Mouse (Mus musculus) MEL (cell line): ENCODE measurements around the gene Unc79. TPM values are rescaled to one million over a fixed set of nuclear protein-coding genes. Genes with fewer than 3 reads are reported as not detected.

ENCODE experiments used
- DNase-seq: peaks from one replicate; pipeline ENCODE4 v3.0.0; 2011; ENCODE audit warnings: low read depth, low spot score
- H3K27ac ChIP-seq: 2 replicates; pipeline ENCODE4 v1.5.1; 2012; ENCODE audit warnings: low read depth, mild to moderate bottlenecking, control low read depth, low read length, moderate library complexity; ENCODE audit not compliant: control insufficient read depth
- H3K27me3 ChIP-seq, 2 experiments: fragments of 150-350 bp in 1 of 2; sonication (generic) in 1 of 2; 2 replicates each; pipeline ENCODE4 v1.6.1; 2012; ENCODE audit warnings: low read length in 2 of 2, mild to moderate bottlenecking in 2 of 2, improper control_type of control experiment in 1 of 2, moderate library complexity in 1 of 2; ENCODE audit not compliant: insufficient read depth in 2 of 2, control insufficient read depth in 1 of 2
- H3K36me3 ChIP-seq, 2 experiments: 2 replicates each; pipeline ENCODE4 v1.6.1; 2012 to 2014; ENCODE audit warnings: low read length in 2 of 2, improper control_type of control experiment in 1 of 2, inconsistent platforms in 1 of 2, mild to moderate bottlenecking in 1 of 2; ENCODE audit not compliant: insufficient read depth in 2 of 2, control insufficient read depth in 1 of 2
- H3K4me1 ChIP-seq, 2 experiments: fragments of 150-350 bp in 1 of 2; sonication (generic) in 1 of 2; 2 replicates each; pipeline ENCODE4 v1.6.1; 2012; ENCODE audit warnings: low read length in 2 of 2, improper control_type of control experiment in 1 of 2, mild to moderate bottlenecking in 1 of 2; ENCODE audit not compliant: insufficient read depth in 2 of 2, control insufficient read depth in 1 of 2
- H3K4me3 ChIP-seq, 2 experiments: fragments of 150-350 bp in 1 of 2; sonication (generic) in 1 of 2; 2 replicates each; pipeline ENCODE4 v1.5.1; 2012; ENCODE audit warnings: low read depth in 2 of 2, low read length in 2 of 2, mild to moderate bottlenecking in 2 of 2, moderate library complexity in 2 of 2, control low read depth in 1 of 2, improper control_type of control experiment in 1 of 2; ENCODE audit not compliant: control insufficient read depth in 1 of 2, insufficient read depth in 1 of 2
- H3K79me2 ChIP-seq: 2 replicates; pipeline ENCODE4 v1.6.1; 2012; ENCODE audit warnings: mild to moderate bottlenecking, low read length, moderate library complexity; ENCODE audit not compliant: control insufficient read depth, poor library complexity, insufficient read depth
- H3K9ac ChIP-seq: 2 replicates; pipeline ENCODE4 v1.6.1; 2012; ENCODE audit warnings: low read depth, mild to moderate bottlenecking, control low read depth, low read length, moderate library complexity; ENCODE audit not compliant: control insufficient read depth, poor library complexity, severe bottlenecking
- H3K9me3 ChIP-seq: fragments of 150-350 bp; sonication (generic); replicated peaks from 2 replicates; pipeline ENCODE4 v1.6.1; 2012; ENCODE audit warnings: mild to moderate bottlenecking, low read length, improper control_type of control experiment, moderate library complexity; ENCODE audit not compliant: insufficient read depth
- CHD1 ChIP-seq: IDR thresholded peaks from 2 replicates; pipeline ENCODE4 v1.6.1; 2012; ENCODE audit warnings: low read depth, mild to moderate bottlenecking, inconsistent platforms, low read length, improper control_type of control experiment
- CTCF ChIP-seq, 3 experiments: IDR thresholded peaks in 2 of 3; conservative IDR thresholded peaks in 1 of 3; 2 replicates each; pipeline ENCODE4 v1.5.1; 2011 to 2012; ENCODE audit warnings: low read length in 3 of 3, low read depth in 2 of 3, mild to moderate bottlenecking in 2 of 3, improper control_type of control experiment in 1 of 3, inconsistent platforms in 1 of 3, mixed read lengths in 1 of 3, moderate library complexity in 1 of 3; ENCODE audit not compliant: control insufficient read depth in 1 of 3, insufficient read depth in 1 of 3, poor library complexity in 1 of 3, severe bottlenecking in 1 of 3
- EP300 ChIP-seq, 2 experiments: IDR thresholded peaks; 2 replicates each; pipeline ENCODE4 v1.6.1; 2011; ENCODE audit warnings: improper control_type of control experiment in 2 of 2, low read length in 2 of 2, low read depth in 1 of 2, mild to moderate bottlenecking in 1 of 2
- ETS1 ChIP-seq: IDR thresholded peaks from 2 replicates; pipeline ENCODE4 v1.6.1; 2012; ENCODE audit warnings: low read depth, mild to moderate bottlenecking, inconsistent platforms, low read length, improper control_type of control experiment, moderate library complexity
- GABPA ChIP-seq: IDR thresholded peaks from 2 replicates; pipeline ENCODE4 v1.6.1; 2012; ENCODE audit warnings: low read depth, mild to moderate bottlenecking, inconsistent platforms, low read length, improper control_type of control experiment, moderate library complexity
- MYB ChIP-seq: IDR thresholded peaks from 2 replicates; pipeline ENCODE4 v1.6.1; 2011; ENCODE audit warnings: mild to moderate bottlenecking, low read depth, low read length, improper control_type of control experiment
- MYC ChIP-seq: IDR thresholded peaks from 2 replicates; pipeline ENCODE4 v1.6.1; 2011; ENCODE audit warnings: low read depth, mild to moderate bottlenecking, low read length, improper control_type of control experiment, moderate library complexity
- NELFE ChIP-seq: IDR thresholded peaks from 2 replicates; pipeline ENCODE4 v1.6.1; 2011; ENCODE audit warnings: low read depth, low read length, improper control_type of control experiment
- POLR2A ChIP-seq, 2 experiments: IDR thresholded peaks; 2 replicates each; pipeline ENCODE4 v1.6.1; 2011 to 2012; ENCODE audit warnings: low read length in 2 of 2, mild to moderate bottlenecking in 2 of 2, control low read depth in 1 of 2, improper control_type of control experiment in 1 of 2, low read depth in 1 of 2, moderate library complexity in 1 of 2; ENCODE audit not compliant: control insufficient read depth in 1 of 2, insufficient read depth in 1 of 2, poor library complexity in 1 of 2
- RAD21 ChIP-seq: IDR thresholded peaks from 2 replicates; pipeline ENCODE4 v1.6.1; 2011; ENCODE audit warnings: mild to moderate bottlenecking, low read depth, low read length, improper control_type of control experiment
- TAL1 ChIP-seq: IDR thresholded peaks from 2 replicates; pipeline ENCODE4 v1.6.1; 2012; ENCODE audit warnings: mild to moderate bottlenecking, inconsistent platforms, low read length, moderate library complexity, mixed read lengths
- TCF12 ChIP-seq: IDR thresholded peaks from 2 replicates; pipeline ENCODE4 v1.6.1; 2014; ENCODE audit warnings: low read depth, mild to moderate bottlenecking, inconsistent platforms, low read length, improper control_type of control experiment, moderate library complexity
- UBTF ChIP-seq: IDR thresholded peaks from 2 replicates; pipeline ENCODE4 v1.6.1; 2012; ENCODE audit warnings: low read depth, mild to moderate bottlenecking, inconsistent platforms, low read length, improper control_type of control experiment, moderate library complexity, borderline replicate concordance; ENCODE audit not compliant: insufficient read depth
- USF1 ChIP-seq: IDR thresholded peaks from 2 replicates; pipeline ENCODE4 v1.6.1; 2014; ENCODE audit warnings: low read depth, mild to moderate bottlenecking, inconsistent platforms, low read length, improper control_type of control experiment, moderate library complexity
- USF2 ChIP-seq, 2 experiments: IDR thresholded peaks; 2 replicates each; pipeline ENCODE4 v1.6.1; 2011 to 2012; ENCODE audit warnings: improper control_type of control experiment in 2 of 2, low read length in 2 of 2, borderline replicate concordance in 1 of 2, inconsistent platforms in 1 of 2, low read depth in 1 of 2, mild to moderate bottlenecking in 1 of 2; ENCODE audit not compliant: insufficient read depth in 1 of 2
- ZC3H11A ChIP-seq: IDR thresholded peaks from 2 replicates; pipeline ENCODE4 v1.6.1; 2012; ENCODE audit warnings: low read depth, mild to moderate bottlenecking, inconsistent platforms, low read length, improper control_type of control experiment
- ZMIZ1 ChIP-seq: IDR thresholded peaks from 2 replicates; pipeline ENCODE4 v1.6.1; 2012; ENCODE audit warnings: low read depth, mild to moderate bottlenecking, inconsistent platforms, low read length, improper control_type of control experiment, moderate library complexity
- ZNF384 ChIP-seq: IDR thresholded peaks from 2 replicates; pipeline ENCODE4 v1.6.1; 2012; ENCODE audit warnings: low read depth, mild to moderate bottlenecking, inconsistent platforms, low read length, improper control_type of control experiment
- polyA plus RNA-seq, 2 experiments: library from polyadenylated mRNA; stranded (reverse) in 1 of 2; unstranded in 1 of 2; fragments of >175 nt in 1 of 2; fragments of >200 nt in 1 of 2; gene quantifications; 2 replicates each; pipeline versions ENCODE4 v1.2.1 to v1.2.4; 2012; ENCODE audit warnings: low replicate concordance in 2 of 2, low read depth in 1 of 2; ENCODE audit not compliant: insufficient read length in 2 of 2, insufficient read depth in 1 of 2, missing spikeins in 1 of 2
- total RNA-seq: library from RNA; depleted of rRNA; stranded (reverse); fragments of 300-350 nt; gene quantifications from 2 replicates; pipeline ENCODE4 v1.2.3, GENCODE M21; 2012

Gene Unc79
- total and polyA plus RNA-seq, 3 experiments, result 0.01 TPM; not detected in 2

DNA sequence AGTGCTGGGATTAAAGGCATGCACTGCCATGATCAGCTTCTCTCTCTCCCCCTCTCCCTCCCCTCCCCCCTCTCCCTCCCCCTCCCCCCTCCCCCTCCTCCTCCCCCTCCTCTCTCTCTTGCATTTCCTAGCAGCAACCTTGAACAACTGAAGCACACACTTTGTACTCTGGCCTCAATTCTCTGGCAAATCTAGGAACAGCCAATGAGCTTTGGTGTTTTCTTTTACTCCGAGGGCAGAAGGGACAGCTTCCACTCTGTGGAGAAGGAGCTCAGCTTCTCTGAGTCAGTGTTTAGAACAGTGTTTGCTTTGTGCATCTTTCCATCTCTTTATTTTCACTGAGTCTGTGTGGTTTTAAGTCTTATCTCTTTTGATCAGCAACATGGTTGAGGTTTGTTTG lies 12.8 kb upstream of the Unc79 start:
- H3K27me3 ChIP-seq, result no peaks in the 10 kb centered on the region; a peak in 1 of 4 replicates
- H3K4me1 ChIP-seq, result no peaks in the 10 kb centered on the region
- no peaks in the 10 kb centered on the region for H3K9me3 ChIP-seq
- no peaks in the 10 kb centered on the region for H3K36me3 ChIP-seq
- DNase-seq, result no peak
- no peak overlapping the region for H3K4me3 ChIP-seq
- no peak for TF ChIP-seq ZC3H11A
- TF ChIP-seq UBTF, result no peak
- no peak for TF ChIP-seq TAL1
- no peak for TF ChIP-seq EP300 (IDR thresholded peaks at IDR 0.05; ENCODE audit: low read depth in 1 of 2, low read length in 2 of 2)
- no peak for TF ChIP-seq ZMIZ1
- TF ChIP-seq MYB, result no peak
- no peak for TF ChIP-seq POLR2A (IDR thresholded peaks at IDR 0.05; ENCODE audit: control insufficient read depth in 1 of 2, insufficient read depth in 1 of 2, low read depth in 1 of 2, low read length in 2 of 2, poor library complexity in 1 of 2)
- no peak for TF ChIP-seq GABPA
- TF ChIP-seq CHD1, result no peak
- no peak for TF ChIP-seq USF2 (IDR thresholded peaks at IDR 0.05; ENCODE audit: borderline replicate concordance in 1 of 2, insufficient read depth in 1 of 2, low read depth in 1 of 2, low read length in 2 of 2)
- no peak for TF ChIP-seq NELFE
- no peak for TF ChIP-seq RAD21
- no peak for TF ChIP-seq ZNF384
- H3K27ac ChIP-seq, result no peak overlapping the region
- H3K9ac ChIP-seq, result no peak overlapping the region
- H3K79me2 ChIP-seq, result no peaks in the 10 kb centered on the region

DNA sequence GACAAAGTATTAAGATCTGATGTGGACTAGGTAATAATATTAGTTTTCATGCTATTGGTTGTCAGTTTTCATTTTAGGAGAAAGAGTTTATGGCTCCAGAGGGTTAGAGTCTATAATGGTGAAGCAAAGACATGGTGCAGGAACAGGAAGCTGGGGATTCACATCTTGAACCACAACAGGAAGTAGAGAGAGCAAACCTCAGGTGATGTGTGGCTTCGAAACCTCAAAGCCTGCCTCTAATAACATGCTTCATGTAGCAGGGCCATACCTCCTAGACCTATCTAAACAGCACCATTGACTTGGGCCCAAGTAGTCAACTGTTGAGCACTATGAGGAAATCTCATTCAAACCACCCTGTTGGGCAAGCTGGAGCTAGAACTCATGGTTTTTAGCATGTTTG lies 3.1 kb upstream of the Unc79 start:
- TF ChIP-seq ZMIZ1 (no peak), NELFE (no peak), MYB (no peak), USF1 (no peak), CTCF (IDR thresholded peaks at IDR 0.05 in 2 of 3, conservative IDR thresholded peaks at IDR 0.05 in 1 of 3; ENCODE audit: control insufficient read depth in 1 of 3, insufficient read depth in 1 of 3, low read depth in 2 of 3, low read length in 3 of 3, poor library complexity in 1 of 3, severe bottlenecking in 1 of 3) (no peak), TCF12 (no peak), ETS1 (no peak), MYC (no peak), CHD1 (no peak)
- TF ChIP-seq, all 39 proteins: peak for 0
- H3K9ac ChIP-seq, result no peak overlapping the region
- H3K36me3 ChIP-seq, result no peaks in the 10 kb centered on the region
- H3K4me3 ChIP-seq, result no peak overlapping the region
- H3K4me1 ChIP-seq, result no peaks in the 10 kb centered on the region
- no peak for DNase-seq
- H3K79me2 ChIP-seq, result no peaks in the 10 kb centered on the region
- H3K27ac ChIP-seq, result no peak overlapping the region
- H3K9me3 ChIP-seq, result no peaks in the 10 kb centered on the region
- no peaks in the 10 kb centered on the region for H3K27me3 ChIP-seq
